Mouse (Mus musculus): ENCODE results near the gene Mtnr1a.

- TF ChIP-seq CTCF (IDR thresholded peaks at IDR 0.05; ENCODE audit: low read depth): no peak
- TF ChIP-seq EP300 (optimal IDR thresholded peaks at IDR 0.05): no peak
These were observed 4.6 kb upstream of the Mtnr1a start for GRCm38 (mm10) chr8:45064197-45064869.

Measured in stomach, postnatal 0 days (tissue).